Mouse (Mus musculus) neural tube, embryonic 10.5 days (tissue): ENCODE results near the gene Optn.

Experiments
- DNase-seq: peaks from one replicate; pipeline ENCODE4 v3.0.0-alpha.2; 2017; ENCODE audit warnings: low spot score; ENCODE audit errors: extremely low spot score

The Optn gene

DNA sequence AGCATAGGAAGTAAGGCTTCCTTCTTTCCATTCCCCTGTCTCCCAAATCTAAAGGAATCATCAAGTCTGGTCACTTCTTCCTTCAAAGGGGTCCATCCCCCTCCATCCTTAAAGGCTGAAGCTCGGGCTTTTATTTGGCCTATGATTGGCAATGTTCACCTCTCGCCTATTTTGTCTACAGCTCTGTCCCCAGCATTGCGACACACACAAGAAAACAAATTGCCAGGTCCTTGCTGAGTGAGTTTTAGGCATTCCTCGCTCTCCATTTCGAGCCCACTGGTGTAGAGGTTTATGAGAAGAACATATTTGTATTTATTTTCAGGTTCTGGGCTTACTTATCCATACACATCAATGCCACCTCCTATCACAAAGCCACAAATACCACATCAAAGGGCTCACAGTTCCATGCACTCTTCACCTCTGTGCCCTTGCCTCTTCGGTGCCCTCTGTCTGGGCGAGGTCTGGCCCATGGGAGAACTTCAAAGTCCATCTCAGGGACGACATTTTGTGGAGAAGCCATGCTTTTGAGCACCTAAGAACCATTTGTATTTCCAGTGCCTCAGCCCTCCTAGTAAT, 2.6 kb downstream of the Optn start:
- no peak for DNase-seq

DNA sequence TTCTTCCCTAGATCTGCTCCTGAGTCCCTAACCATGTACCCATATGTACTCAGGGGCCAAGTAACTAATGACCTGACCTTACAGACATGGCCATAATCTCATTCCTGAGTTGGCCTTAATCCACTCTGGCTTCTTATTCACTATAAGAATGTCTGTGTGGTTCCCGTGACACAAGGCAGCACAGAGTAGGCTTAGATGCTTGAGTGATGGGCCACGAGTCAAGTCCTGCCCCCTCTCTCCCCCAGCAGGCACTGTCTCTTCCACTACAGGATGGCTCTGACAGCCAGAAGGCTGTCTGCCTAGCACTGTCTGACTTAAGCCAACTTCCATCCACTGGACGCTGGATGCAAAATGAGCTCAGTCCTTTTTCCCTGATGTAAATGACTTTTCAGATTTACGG, 3.9 kb downstream of the Optn start:
- no peak for DNase-seq

DNA sequence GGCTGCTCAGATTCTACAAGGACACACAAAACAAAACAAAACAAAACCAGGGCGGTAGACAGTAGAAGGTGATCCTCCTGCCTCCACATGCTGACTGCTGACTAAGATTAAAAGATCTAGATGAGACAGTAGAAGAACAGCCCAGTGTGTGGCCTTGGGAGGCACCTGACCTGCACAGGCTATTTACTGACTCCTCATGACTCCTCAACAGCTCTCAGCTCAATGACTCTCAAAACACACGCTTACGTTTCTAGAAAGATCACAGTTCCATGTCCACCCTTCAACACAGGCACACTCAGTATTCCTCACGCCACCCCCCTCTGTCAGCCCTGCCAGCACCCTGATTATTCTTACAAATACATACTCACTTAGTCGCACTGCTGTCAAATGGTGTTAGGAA, 5.4 kb downstream of the Optn start:
- no peak for DNase-seq

DNA sequence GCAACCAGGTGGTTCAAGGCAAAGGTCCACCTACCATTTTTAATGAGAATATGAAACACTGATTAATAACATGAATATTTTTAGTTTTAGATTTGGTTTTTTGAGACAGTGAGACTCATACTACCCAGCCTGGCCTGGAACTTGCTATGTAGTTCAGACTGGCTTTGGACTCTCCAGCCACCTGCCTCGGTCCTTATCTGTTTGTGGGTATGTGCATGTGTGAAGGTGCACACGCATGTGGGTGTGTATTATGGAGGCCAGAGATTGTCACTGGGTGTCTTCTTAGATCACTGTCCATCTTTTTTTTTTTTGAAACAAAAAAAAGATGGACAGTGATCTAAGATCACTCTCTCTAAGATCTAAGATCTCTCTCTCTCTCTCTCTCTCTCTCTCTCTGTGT, 13.3 kb downstream of the Optn start:
- DNase-seq, result no peak

DNA sequence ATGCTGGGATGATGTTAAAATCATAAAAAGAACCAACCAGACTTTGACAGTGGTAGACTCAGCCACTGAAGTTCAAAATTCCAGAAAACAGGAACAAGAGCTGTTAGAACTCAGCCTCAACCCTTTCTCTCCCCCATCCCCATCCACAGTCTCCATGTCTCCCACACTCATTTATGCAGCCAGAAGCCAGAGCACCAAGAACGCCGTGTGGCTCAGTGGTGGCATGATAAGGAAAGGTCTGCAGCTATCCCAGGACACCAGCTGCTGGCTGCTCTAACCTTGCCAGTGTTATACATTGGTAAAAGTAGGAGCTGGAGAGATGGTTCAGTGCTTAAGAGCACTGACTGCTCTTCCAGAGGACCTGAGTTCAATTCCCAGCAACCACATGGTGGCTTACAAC, 16.8 kb downstream of the Optn start:
- DNase-seq, result no peak

DNA sequence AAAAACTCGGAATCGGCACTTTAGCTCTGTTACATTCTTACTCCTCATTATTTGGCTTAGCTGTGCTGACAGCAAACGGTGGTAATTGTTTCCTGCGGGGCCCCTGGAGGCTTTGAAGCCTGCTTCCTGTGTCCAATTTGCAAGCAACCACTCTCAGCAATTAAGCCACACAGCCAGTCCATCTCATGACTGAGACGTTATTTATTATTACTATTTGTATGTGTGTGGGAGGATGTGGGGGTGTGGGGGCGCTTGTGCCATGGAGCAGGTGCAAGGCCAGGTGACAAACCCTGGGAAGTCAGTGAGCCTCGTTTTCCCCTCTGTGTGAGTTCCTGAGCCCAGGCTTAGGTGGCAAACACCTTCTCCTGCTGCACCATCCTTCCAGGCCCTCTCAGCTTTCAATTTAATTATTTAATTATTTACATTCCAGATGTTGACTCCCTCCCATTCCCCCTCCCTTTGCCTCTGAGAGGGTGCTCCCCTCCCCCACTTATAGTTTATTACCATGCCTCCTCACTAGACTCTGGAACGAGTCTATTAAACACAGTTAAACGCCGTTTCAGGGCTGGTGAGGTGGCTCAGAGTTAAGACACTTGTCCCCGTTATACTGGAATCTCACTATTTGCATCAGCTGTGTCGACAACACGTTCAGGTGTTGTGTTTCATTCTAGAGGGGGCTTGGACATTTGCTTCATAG, 18.4 kb downstream of the Optn start:
- DNase-seq, result no peak

DNA sequence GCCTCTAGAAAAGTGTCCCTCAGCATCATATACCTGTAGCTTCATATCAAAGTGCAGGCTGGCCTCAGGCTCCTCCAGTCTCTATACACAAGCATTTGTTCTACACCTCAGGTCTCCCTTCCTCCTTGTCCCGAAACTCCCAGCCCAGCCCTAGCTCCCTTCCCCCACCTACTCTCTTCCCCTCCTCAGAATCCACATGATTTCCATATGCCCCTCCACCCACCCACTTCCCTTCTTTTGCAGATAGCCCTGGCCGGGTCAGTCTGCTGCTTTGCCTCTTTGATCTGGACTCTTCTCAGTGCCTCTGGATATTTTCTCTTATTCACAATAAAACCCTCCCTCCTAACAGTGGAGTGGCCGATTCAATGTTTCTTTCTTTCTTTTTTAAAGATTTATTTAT, 19.5 kb downstream of the Optn start:
- DNase-seq, result no peak

DNA sequence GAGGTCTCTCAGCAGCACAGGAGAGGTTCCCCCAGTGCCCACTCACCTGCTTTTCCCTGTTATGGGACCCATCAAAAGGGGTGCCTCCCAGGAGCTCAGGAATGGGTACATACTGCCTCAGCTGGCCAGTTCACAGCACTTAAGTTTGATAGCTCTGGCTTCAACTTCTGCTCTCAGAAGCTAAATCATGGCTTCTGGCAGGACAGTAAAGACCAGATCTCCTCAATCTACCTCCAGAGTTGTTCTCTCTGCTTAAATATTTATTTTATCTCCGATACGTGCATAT, 20.4 kb downstream of the Optn start:
- no peak for DNase-seq

DNA sequence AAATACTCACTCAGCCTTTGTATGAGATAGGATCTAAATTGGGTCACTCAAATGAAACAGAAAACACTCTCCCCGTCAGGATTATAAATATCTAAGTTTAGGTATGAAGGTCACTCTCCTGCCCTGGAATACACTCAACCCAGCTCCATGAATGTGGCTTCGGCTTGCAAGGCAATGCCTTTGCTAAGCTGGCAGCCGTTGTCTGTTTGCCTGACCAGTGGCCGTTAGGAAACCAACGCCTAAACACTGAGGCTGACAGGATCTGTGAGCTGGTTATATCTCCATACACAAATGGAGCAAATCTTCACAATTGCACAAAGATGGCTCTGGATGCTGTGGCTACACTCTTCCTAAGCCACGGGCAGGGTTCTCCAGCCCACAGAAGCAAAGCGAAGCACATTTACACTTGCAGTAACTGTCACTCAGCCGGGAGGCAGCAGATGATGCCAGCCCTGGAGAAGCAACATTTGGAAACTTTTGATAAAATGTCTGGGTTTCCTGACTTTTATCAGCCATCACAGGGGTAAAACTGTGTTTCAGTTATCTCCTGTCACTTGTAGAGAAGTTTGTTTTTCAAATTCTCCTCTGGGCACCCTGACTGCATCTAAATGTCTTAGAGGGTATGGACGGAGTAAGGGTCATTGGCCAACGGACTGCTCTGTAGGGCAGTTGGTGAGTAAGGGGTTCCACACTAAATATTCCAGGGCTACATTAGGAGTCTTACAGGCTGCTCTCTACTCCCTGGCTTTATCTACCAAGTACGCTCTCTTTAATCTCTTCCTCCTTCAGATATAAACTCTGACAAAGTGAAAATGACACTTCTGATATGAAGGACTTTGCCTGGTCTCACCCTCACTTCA, 21.0 kb downstream of the Optn start:
- no peak for DNase-seq

DNA sequence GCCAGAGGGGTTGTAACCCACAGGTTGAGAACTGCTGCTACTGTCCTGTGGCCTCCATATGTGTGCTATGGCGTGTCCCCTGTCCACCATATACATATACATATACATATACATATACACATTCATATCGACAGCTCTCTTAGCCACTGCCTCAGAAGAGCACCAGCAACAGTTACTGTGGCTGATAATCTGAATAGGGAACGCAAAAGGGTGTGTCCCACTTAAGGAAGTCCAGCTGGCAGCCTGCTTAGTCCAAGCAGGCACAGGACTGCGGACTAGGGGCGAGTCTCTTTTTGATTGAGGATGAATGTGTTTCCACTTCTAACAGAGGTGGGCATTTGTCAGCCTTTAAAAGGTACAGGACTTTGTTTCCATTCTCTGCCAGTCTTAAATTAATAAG, 22.0 kb downstream of the Optn start:
- DNase-seq, result no peak

DNA sequence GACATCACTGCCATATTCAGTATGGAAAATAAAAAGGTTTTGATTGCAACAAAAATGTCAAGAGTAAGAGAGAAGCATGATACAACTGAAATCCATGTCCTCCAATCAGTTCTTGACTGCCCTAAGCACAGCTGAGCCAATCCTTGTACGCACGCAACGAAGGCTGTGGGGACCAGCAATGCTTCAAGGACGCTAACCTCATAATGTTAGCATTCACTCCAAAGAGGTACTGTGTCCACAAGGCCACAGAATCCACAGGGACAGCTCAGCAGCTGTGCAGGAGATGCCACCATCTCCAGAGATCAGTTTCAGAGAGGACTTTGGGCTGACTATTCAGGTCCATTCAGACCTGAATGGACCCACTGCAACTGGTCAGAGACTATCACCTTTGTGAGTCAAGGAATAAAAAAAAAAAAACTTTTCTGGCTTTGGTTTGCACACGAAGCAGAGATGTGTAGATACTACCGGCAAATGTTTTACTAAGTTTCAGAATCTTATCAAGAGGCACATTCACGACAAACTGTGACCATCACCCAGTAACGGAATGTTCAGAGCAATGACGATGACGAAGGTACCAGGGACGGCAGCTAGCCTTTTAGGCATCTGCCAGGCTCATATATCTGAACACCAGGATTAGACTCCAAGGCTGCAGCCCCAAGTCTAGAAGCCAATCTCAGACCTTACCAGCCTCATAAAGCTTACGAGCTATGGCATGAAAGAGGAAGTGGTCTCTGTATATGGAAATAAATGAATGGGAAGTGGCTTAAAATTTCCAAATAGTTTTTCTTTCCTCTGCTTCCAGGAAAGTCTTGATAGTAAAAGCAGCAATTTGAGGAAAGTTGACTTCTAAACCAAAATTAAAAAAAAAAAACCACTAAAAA, 23.3 kb downstream of the Optn start:
- no peak for DNase-seq

DNA sequence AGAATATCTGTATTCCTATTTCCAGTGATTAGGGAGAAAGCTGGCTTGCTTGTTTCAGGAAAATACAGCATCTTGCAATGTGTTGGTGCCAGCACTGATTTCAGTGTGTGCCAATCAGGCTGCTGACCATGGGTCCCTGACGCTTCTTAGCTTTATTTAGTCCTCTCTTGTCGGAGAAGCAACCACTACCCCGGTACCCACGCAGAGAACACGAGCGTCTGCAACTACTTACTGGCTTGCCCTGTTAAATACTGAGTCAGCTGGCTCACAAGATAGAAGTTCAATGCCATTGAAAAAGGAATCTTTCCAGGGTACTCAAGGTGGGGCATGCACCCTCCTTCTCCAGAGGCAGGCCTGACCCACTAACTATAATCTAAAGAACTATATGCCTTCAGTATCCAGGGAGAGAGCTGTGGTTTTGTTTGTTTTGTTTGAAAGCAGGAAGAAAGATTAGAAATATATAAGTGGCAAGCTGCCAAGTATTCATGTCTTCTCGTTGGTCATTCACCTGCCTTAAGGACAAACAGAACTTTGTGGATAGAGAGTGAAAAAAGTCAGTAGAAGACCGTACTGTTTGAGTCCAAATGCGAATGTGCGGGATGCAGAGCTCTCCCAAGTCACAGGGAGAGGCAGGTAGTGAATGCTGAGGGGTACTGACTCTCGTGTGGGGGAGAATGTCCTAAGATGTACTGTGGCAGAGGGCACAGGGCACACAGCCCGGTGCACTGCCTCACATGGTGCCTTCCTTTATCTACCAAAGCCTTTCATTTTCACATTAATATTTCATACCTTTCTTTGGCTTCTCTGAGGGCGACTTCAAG, 24.3 kb downstream of the Optn start:
- no peak for DNase-seq

DNA sequence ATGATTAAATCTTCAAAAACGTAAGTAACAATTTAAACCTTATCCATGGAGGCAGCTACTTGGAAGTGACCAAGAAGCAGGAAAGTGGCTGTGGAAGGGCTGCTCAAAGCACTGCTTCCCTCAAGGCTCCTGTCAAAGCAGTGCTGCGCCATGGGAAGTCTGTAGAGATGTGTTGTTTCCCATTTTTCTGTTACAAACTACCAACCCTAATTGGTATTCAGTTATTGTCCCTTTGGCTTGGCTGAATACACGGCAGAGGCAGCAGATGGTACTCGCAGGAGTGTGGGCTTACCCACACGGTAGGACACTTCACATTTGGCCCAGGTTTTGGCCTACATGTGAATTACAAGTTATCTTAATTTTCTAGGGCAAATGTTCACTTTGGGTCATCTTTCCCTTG, 25.5 kb downstream of the Optn start:
- DNase-seq, result no peak

DNA sequence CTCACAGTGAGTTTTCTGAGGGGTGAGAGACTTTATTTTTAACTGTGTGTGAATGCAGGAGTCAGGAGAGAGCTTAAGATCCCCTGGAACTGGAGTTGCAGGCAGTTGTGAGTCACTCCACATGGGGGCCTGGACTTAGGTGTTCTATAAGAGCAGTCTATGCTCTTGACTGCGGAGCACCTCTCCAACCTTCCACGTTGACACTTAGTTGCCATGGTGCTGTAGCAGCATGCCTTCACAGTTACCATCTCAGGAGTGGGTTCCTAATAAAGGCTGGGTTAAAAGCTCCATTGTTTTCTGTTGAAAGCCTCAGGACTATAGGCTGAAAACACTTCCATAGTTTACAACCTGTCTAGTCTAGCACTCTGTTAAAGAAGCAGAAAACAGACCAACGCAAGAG, 26.5 kb downstream of the Optn start:
- no peak for DNase-seq

DNA sequence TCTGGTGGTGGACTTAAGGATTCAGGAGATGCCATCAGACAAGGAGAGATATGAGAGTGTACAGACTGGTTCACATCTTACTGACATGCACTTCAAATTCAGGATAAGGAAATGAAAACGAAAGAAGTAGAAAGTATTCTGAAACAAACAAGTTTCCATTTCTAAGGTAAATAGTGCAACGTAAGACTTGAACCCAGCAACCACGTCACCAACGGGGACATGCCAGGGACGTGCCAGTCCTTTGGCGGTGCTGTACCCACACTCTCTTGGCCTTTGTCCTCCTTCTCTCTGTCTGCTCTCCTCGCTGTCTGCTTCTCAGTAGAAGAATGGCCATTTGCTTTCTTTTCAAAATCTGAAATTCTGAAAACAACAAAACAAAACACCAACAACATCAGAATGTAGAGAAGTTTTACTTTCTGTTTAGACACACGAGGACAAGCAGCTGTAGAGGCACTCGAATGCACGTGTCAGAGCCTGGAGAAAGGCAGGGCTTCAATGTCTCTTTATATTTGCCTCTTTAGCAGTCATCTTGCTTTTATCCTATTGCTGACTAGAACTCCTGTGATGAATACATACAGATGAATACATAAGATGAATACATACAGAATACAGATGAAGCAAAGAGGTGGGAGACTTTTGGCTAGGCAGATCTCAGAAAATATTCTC, 27.3 kb downstream of the Optn start:
- no peak for DNase-seq

DNA sequence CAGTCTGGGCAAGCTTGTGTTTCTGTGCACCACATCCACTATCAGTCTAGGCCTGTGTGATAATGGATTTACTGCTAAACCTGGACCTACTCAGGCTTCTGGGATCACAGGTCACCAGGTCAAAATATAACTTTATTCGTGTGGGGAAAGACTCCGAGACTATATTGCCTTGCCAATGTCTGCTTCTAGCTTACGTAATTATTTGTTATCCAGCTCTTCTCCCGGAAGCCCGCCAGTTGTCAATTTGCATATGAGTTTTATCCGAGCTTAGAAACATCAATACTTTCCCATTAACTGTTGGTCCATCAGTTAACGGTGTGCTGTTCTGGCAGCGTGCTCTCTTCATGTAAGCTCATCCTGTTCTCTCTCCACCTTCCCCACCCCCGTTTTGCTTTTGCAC, 28.6 kb downstream of the Optn start:
- no peak for DNase-seq

DNA sequence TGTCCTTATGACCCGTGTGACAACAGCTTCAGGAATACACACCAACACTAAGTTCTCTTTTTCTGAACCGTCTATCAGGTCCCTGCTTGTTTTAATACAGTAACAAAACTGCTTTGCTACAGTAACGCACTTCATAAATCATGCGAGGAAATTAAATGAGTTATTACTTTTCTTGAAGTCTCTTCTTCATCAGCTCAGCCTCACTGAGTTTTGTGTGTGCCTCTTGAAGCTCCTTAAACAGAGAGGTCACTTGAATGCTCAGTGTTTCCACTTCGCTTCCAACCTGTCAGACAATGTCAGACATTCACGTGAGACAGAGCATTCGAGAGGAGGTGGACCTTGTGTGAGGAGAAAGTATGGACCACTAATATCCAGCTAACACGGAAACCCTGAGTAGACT, 29.1 kb downstream of the Optn start:
- DNase-seq, result no peak

DNA sequence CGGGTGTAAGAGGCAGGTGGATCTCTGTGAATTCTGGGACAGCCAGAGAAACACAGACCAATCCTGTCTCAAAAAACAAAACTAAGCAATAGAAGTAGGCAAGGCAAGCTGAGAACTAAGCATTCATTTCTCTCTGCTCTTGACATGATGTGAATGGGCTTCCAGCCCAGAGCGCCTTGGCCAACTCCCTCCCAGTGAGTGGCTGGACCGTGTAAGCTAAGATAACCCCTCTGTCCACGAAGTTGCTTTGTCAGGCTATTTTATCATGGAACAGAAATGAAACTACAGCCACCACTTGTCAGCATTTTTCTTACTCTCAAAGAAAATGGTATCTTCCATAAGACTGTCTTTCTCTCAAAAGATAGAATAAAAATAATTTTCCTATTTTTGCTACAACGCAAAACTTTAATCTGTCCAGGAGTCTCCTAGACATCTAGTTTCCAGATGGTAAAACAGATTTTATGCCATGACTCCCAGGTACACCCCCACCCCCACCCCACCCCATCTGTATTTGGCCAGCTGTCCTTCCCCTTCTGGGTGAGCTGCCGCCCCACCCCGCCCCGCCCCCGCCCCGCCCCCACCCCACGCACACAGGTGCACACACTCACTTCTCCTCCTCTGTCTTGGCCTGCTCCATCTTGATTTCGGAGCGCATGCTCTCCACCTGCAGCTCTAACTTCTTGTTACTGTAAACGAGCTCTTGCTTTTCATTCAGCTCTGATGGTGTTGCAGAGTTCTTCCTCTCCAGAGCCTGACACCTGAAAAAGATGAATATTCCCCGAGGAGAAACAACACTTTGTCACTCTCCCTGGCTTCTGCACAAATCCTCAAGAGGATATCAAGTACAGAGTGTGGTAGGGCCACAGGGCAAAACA, 30.1 kb downstream of the Optn start:
- no peak for DNase-seq

DNA sequence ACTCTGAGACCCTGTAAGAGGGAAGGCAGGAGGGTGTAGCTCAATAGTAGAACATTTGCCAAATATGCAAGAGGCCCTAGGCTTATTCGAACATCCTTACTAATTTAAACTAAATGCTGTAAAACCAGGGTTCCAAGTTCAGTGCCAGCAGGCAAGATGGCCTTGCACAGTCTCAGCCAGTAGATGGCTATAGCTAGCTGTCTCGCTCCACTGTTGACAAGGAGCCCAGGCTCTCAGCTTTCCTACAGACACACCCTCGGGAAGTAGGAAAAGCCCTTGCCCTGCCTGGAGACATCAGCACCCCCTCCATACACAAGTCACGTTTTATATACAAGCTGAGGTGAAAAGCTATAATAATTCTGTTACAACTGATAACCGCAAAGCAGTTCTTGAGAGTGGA, 31.2 kb downstream of the Optn start:
- DNase-seq, result no peak

DNA sequence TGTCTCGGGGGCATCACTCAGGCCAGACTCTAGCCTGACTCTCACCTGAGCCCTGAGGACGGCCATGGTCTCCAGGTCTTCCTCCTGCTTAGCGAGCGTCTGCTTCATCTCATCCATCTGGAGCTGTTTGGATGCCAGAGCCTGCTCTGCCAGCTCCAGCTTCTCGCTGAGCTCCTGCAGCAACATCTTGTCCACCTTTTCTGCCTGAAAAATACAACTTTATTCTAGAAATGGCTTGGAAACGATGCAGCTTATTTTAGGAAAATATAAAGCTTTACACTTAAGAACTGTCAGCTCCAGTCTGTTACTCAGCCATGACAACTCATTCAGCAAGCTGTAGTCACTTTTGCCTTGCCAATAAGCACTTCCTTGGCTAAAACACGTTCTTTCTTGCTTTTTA, 32.6 kb downstream of the Optn start:
- no peak for DNase-seq
